Mouse (Mus musculus) MEL (cell line): ENCODE results near the gene Slc34a1. TPM values are rescaled to one million over a fixed set of nuclear protein-coding genes. Genes with fewer than 3 reads are reported as not detected.

Experiments used
- DNase-seq: peaks from one replicate; pipeline ENCODE4 v3.0.0; 2011; ENCODE audit warnings: low read depth, low spot score
- H3K27ac ChIP-seq: 2 replicates; pipeline ENCODE4 v1.5.1; 2012; ENCODE audit warnings: low read depth, mild to moderate bottlenecking, control low read depth, low read length, moderate library complexity; ENCODE audit not compliant: control insufficient read depth
- H3K27me3 ChIP-seq, 2 experiments: fragments of 150-350 bp in 1 of 2; sonication (generic) in 1 of 2; 2 replicates each; pipeline ENCODE4 v1.6.1; 2012; ENCODE audit warnings: low read length in 2 of 2, mild to moderate bottlenecking in 2 of 2, improper control_type of control experiment in 1 of 2, moderate library complexity in 1 of 2; ENCODE audit not compliant: insufficient read depth in 2 of 2, control insufficient read depth in 1 of 2
- H3K36me3 ChIP-seq, 2 experiments: 2 replicates each; pipeline ENCODE4 v1.6.1; 2012 to 2014; ENCODE audit warnings: low read length in 2 of 2, improper control_type of control experiment in 1 of 2, inconsistent platforms in 1 of 2, mild to moderate bottlenecking in 1 of 2; ENCODE audit not compliant: insufficient read depth in 2 of 2, control insufficient read depth in 1 of 2
- H3K4me1 ChIP-seq, 2 experiments: fragments of 150-350 bp in 1 of 2; sonication (generic) in 1 of 2; 2 replicates each; pipeline ENCODE4 v1.6.1; 2012; ENCODE audit warnings: low read length in 2 of 2, improper control_type of control experiment in 1 of 2, mild to moderate bottlenecking in 1 of 2; ENCODE audit not compliant: insufficient read depth in 2 of 2, control insufficient read depth in 1 of 2
- H3K4me3 ChIP-seq, 2 experiments: fragments of 150-350 bp in 1 of 2; sonication (generic) in 1 of 2; 2 replicates each; pipeline ENCODE4 v1.5.1; 2012; ENCODE audit warnings: low read depth in 2 of 2, low read length in 2 of 2, mild to moderate bottlenecking in 2 of 2, moderate library complexity in 2 of 2, control low read depth in 1 of 2, improper control_type of control experiment in 1 of 2; ENCODE audit not compliant: control insufficient read depth in 1 of 2, insufficient read depth in 1 of 2
- H3K79me2 ChIP-seq: 2 replicates; pipeline ENCODE4 v1.6.1; 2012; ENCODE audit warnings: mild to moderate bottlenecking, low read length, moderate library complexity; ENCODE audit not compliant: control insufficient read depth, poor library complexity, insufficient read depth
- H3K9ac ChIP-seq: 2 replicates; pipeline ENCODE4 v1.6.1; 2012; ENCODE audit warnings: low read depth, mild to moderate bottlenecking, control low read depth, low read length, moderate library complexity; ENCODE audit not compliant: control insufficient read depth, poor library complexity, severe bottlenecking
- H3K9me3 ChIP-seq: fragments of 150-350 bp; sonication (generic); replicated peaks from 2 replicates; pipeline ENCODE4 v1.6.1; 2012; ENCODE audit warnings: mild to moderate bottlenecking, low read length, improper control_type of control experiment, moderate library complexity; ENCODE audit not compliant: insufficient read depth
- CHD1 ChIP-seq: IDR thresholded peaks from 2 replicates; pipeline ENCODE4 v1.6.1; 2012; ENCODE audit warnings: low read depth, mild to moderate bottlenecking, inconsistent platforms, low read length, improper control_type of control experiment
- ETS1 ChIP-seq: IDR thresholded peaks from 2 replicates; pipeline ENCODE4 v1.6.1; 2012; ENCODE audit warnings: low read depth, mild to moderate bottlenecking, inconsistent platforms, low read length, improper control_type of control experiment, moderate library complexity
- GABPA ChIP-seq: IDR thresholded peaks from 2 replicates; pipeline ENCODE4 v1.6.1; 2012; ENCODE audit warnings: low read depth, mild to moderate bottlenecking, inconsistent platforms, low read length, improper control_type of control experiment, moderate library complexity
- GATA1 ChIP-seq: IDR thresholded peaks from 2 replicates; pipeline ENCODE4 v1.6.1; 2011; ENCODE audit warnings: low read depth, low read length, improper control_type of control experiment
- HCFC1 ChIP-seq: IDR thresholded peaks from 2 replicates; pipeline ENCODE4 v1.6.1; 2012; ENCODE audit warnings: low read depth, mild to moderate bottlenecking, inconsistent platforms, low read length, improper control_type of control experiment, moderate library complexity
- MEF2A ChIP-seq: IDR thresholded peaks from 2 replicates; pipeline ENCODE4 v1.6.1; 2014; ENCODE audit warnings: low read depth, mild to moderate bottlenecking, inconsistent platforms, low read length, improper control_type of control experiment; ENCODE audit not compliant: poor library complexity, insufficient replicate concordance, severe bottlenecking; ENCODE audit errors: extremely low read depth
- MXI1 ChIP-seq: IDR thresholded peaks from 2 replicates; pipeline ENCODE4 v1.6.1; 2011; ENCODE audit warnings: mild to moderate bottlenecking, low read depth, low read length, improper control_type of control experiment
- MYB ChIP-seq: IDR thresholded peaks from 2 replicates; pipeline ENCODE4 v1.6.1; 2011; ENCODE audit warnings: mild to moderate bottlenecking, low read depth, low read length, improper control_type of control experiment
- NELFE ChIP-seq: IDR thresholded peaks from 2 replicates; pipeline ENCODE4 v1.6.1; 2011; ENCODE audit warnings: low read depth, low read length, improper control_type of control experiment
- POLR2AphosphoS2 ChIP-seq: IDR thresholded peaks from 2 replicates; pipeline ENCODE4 v1.6.1; 2011; ENCODE audit warnings: low read length, improper control_type of control experiment
- RAD21 ChIP-seq: IDR thresholded peaks from 2 replicates; pipeline ENCODE4 v1.6.1; 2011; ENCODE audit warnings: mild to moderate bottlenecking, low read depth, low read length, improper control_type of control experiment
- SIN3A ChIP-seq: IDR thresholded peaks from 2 replicates; pipeline ENCODE4 v1.6.1; 2012; ENCODE audit warnings: low read length, improper control_type of control experiment, inconsistent platforms
- ZKSCAN1 ChIP-seq: IDR thresholded peaks from 2 replicates; pipeline ENCODE4 v1.6.1; 2012; ENCODE audit warnings: low read depth, mild to moderate bottlenecking, inconsistent platforms, low read length, improper control_type of control experiment, moderate library complexity
- polyA plus RNA-seq, 2 experiments: library from polyadenylated mRNA; stranded (reverse) in 1 of 2; unstranded in 1 of 2; fragments of >175 nt in 1 of 2; fragments of >200 nt in 1 of 2; gene quantifications; 2 replicates each; pipeline versions ENCODE4 v1.2.1 to v1.2.4; 2012; ENCODE audit warnings: low replicate concordance in 2 of 2, low read depth in 1 of 2; ENCODE audit not compliant: insufficient read length in 2 of 2, insufficient read depth in 1 of 2, missing spikeins in 1 of 2
- total RNA-seq: library from RNA; depleted of rRNA; stranded (reverse); fragments of 300-350 nt; gene quantifications from 2 replicates; pipeline ENCODE4 v1.2.3, GENCODE M21; 2012

The Slc34a1 gene
- total and polyA plus RNA-seq, 3 experiments = not detected

DNA sequence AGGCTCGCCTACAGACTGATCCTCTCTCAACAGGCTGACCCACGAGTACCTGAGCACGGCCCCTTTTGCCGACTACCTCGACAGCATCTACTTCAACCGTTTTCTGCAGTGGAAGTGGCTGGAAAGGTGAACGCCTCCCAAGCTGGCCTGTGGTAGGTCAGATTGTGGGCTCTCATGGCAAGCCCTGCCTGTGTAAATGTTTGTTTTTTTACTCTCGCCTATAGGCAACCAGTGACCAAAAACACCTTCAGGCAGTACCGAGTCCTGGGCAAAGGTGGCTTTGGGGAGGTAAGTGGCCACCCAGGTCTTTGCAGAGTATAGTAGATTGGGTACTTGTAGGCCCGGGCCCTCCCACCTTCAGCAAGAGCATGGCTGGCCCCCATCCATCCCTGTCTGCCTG, 53.3 kb downstream of the Slc34a1 start:
- no peaks in the 10 kb centered on the region for H3K9me3 ChIP-seq
- DNase-seq = no peak
- H3K4me3 ChIP-seq = no peak overlapping the region
- TF ChIP-seq GABPA = no peak
- no peak for TF ChIP-seq NELFE
- TF ChIP-seq, all 39 proteins: peak for 0
- H3K27me3 ChIP-seq = no peaks in the 10 kb centered on the region
- H3K9ac ChIP-seq = no peak overlapping the region
- peaks cover 7 to 22% of the 10 kb centered on the region in 2 experiments for H3K4me1 ChIP-seq
- peaks cover 4 to 11% of the 10 kb centered on the region in 2 experiments for H3K36me3 ChIP-seq
- no peak overlapping the region for H3K27ac ChIP-seq
- H3K79me2 ChIP-seq = peaks cover 22% of the 10 kb centered on the region

DNA sequence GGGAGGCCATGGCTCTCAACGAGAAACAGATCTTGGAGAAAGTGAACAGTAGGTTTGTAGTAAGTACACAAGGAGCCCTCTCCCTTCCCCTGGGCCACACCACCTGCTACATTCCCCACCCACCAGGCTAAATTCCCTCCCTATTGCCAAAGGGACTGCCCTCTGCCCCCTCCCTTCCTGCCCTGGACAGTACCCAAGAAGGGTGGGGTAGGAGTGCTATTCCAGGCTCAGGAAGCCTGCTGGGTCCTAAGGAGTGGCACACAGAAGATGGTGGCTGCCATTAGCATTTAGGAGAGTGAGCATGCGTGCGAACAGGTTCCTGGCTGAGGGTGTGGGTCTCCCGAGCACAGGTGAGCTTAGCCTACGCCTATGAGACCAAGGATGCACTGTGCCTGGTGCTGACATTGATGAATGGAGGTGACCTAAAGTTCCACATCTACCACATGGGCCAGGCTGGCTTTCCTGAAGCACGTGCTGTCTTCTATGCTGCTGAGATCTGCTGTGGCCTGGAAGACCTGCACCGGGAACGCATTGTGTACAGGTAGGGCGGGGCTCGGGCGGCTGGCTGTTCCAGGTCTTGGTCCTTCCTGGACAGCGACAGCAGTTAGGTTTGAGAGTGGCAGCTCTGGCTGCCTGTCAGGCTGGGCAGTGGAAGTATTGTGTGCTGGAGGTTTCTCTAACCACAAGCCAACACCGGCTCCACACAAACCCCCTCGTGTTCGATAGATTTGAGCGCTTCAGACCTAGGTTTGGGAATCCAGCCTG, 54.0 kb downstream of the Slc34a1 start:
- H3K27me3 ChIP-seq = no peaks in the 10 kb centered on the region
- H3K4me3 ChIP-seq = no peak overlapping the region
- no peak overlapping the region for H3K9ac ChIP-seq
- H3K9me3 ChIP-seq = no peaks in the 10 kb centered on the region
- peaks cover 4 to 15% of the 10 kb centered on the region in 2 experiments for H3K4me1 ChIP-seq
- no peak overlapping the region for H3K27ac ChIP-seq
- TF ChIP-seq POLR2AphosphoS2 (no peak), HCFC1 (no peak), GATA1 (no peak), SIN3A (no peak), ETS1 (no peak), MXI1 (no peak), ZKSCAN1 (no peak), GABPA (no peak), CHD1 (no peak), MYB (no peak), RAD21 (no peak), MEF2A (no peak)
- H3K36me3 ChIP-seq = peaks cover 4 to 8% of the 10 kb centered on the region in 2 experiments
- DNase-seq = no peak
- peaks cover 15% of the 10 kb centered on the region for H3K79me2 ChIP-seq

DNA sequence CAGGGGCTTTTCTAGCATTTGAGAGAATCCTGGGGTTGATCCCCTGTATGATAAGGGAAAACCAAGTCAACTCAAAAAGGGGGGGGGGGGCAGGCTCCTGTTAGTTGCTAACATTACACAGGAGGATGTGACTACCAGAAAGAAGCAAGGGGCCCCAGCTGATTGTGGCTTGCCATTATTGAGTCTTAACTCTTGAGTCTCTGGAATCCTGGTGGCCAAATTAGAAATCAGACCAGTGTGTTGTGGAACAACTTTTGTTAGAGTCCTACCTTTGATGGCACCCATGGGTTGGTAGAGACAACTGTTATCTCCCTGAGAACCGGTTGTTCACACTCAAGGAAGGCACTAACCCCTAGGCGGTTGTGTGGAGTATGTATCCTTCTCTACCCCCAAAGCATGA, 65.0 kb downstream of the Slc34a1 start:
- Histone ChIP-seq H3K4me3 (no peak overlapping the region), H3K9me3 (no peaks in the 10 kb centered on the region), H3K79me2 (no peaks in the 10 kb centered on the region), H3K27me3 (no peaks in the 10 kb centered on the region), H3K4me1 (no peaks in the 10 kb centered on the region), H3K9ac (no peak overlapping the region), H3K36me3 (peaks cover 0 to 2% of the 10 kb centered on the region in 2 experiments; a peak in 2 of 4 replicates), H3K27ac (no peak overlapping the region)
- DNase-seq = no peak
- TF ChIP-seq SIN3A = no peak
